Mouse (Mus musculus): ENCODE results near the gene P2rx6.
"Not testable (repeated sequence)": the region's sequence is repeated elsewhere in the genome, so short reads cannot be mapped to it uniquely, and the experiment has no call there.

P2rx6 gene

GRCm38 (mm10) chr16:17561751-17562208 is at the start of gene P2rx6:
TSS of gene P2rx6 (plus strand) at chr16:17561885.
- no peak for ATAC-seq (ENCODE audit: low TSS enrichment)

GRCm38 (mm10) chr16:17518910-17519309 is 42.8 kb upstream of the P2rx6 start:
- no peak for ATAC-seq (ENCODE audit: low TSS enrichment)

- no peak for ATAC-seq (ENCODE audit: low TSS enrichment)
Measured at GRCm38 (mm10) chr16:17524156-17524555, 37.5 kb upstream of the P2rx6 start.

DNA sequence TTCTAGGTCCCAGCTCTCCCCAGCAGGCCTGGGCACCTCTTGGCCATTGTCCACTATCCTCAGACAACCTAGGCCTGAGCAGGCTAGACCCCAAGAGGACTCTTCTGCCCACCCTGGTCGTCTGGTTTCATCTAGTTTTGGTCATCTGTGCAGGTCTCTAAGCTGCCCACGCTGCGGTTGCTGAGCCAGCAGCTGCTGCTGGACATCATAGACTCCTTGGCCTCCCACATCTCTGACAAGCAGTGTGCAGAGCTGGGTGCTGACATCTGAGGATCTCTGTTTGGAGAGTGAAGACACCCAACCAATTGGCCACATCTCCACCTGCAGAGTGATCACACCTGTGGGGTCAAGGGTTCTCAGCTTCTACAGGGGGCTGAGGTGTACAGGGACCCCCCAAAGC is 36.2 kb upstream of the P2rx6 start:
- ATAC-seq (ENCODE audit: low TSS enrichment) = no peak

DNA sequence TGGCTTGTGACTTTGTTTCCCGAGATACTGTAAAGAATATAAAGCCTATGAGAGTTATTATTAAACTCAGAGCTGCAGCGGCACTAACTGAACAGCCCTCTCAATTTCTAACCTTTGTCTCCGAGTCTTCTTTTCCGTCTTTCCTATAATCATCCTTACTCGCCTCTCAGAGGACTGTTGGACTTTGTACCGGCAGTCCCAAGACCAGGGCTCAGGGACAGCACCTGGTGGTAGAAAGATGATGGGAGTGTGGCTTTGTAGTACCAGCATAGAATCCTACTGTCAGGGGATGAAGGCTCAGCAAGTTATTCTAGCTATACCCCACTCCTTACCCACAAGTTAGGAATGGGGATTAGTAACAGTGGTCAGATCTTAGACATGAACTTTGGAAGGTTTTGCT is 35.5 kb upstream of the P2rx6 start:
- no peak for ATAC-seq (ENCODE audit: low TSS enrichment)

DNA sequence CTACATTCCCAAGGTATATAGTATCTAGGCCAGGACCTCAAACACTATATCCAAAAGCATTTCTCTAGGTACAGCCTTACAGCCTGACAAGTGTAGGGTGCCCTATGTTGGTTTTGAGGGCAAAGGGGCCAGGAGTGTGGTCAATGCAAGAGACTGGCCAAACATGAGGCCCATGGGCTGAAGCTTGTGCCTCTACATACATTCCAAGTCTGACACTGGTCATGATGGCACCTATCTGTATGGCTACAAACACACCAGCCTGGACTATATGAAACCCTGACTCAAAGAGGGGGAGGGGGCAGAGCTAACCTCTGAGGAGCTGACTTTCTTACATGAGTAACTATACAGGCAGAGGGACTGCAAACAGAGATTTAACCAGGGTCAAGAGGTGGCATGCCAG is 34.1 kb upstream of the P2rx6 start:
- ATAC-seq (ENCODE audit: low TSS enrichment) = no peak

GRCm38 (mm10) chr16:17528276-17528675 is 33.4 kb upstream of the P2rx6 start:
- no peak for ATAC-seq (ENCODE audit: low TSS enrichment)

DNA sequence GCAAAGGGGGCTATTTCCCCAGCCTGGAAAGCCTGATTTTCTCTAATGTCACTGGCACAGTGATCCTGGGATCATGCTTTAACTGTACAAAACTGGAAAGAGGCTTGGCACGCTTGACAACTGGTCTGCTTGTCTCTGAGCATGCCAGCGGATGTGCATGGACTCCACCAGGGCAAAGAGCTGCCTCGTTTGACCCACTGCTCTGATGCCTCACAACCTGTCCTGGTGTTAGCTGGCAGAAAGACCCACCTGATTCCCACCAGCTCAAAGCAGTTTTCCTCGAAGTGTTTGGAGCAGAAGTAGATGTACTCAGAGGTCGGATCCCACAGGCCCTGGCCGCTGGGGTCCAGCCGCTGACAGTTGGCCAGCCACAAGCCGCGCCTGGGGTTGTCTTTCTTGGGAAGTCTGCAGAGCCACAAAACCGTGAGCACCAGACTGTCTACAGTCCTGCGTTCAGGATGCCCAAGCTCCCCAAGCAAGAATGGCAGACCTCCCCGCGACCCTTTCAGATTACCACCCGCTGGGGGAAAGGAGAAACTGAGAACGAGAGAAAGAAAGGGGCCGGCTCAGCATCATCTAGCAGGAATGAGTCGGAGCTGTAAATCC is 31.6 kb upstream of the P2rx6 start:
- ATAC-seq (ENCODE audit: low TSS enrichment) = no peak

DNA sequence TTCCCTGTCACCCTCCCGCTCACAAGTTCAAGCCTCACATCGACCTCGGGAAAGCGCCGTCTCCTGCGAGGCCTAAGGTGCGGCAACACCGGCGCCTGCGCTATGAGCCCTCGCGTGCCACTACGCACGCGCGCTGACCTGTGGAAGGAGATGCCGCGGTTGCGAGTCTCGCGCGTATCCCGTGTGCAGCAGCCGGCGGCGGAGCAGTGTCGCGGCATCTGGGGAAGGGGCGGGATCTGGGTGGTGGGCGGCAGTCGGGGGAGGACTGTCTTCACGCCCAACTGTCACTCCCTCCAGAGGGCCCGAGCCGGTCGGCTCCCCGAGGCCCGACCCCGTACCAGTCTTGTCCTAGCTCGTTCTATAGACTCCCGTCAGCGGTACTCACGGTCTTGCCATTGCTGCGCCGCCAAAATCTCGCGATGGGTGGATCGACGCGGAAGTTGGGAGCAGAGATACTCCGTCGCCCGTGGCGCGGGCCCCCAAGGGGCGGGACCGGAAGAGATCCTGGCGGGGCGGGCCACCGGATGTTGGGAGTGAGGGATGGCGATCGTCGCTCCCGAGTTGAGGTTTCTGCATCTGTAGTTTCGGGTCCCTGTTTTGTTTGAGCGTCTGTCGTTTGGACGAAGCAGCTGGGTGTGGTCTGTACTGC is 30.9 kb upstream of the P2rx6 start, which contains the start of gene Thap7:
Gene Thap7, minus strand, starts transcription at position 497 of the 649 bp plus-strand sequence.
- peak; percentile 90 for ATAC-seq (ENCODE audit: low TSS enrichment)

DNA sequence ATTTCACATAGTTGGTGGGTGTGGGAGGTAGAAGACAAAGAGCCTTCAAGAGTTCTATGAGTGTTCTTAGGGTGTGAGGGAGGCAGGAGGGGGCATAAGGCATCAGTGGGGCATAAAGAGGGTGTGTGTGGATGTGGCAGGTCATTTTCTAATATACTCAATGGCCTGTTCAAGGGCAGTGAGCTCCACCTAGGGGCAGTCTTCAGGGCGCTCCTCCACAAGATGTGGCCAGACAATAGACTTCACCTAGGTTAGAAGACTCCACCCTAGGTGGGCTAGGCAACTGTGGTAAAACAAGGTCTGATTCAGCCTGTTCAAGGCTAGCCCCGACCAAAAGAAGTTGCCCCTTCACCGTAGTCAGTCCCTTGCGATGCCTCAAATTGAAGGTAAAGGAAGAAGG is 29.4 kb upstream of the P2rx6 start:
- ATAC-seq (ENCODE audit: low TSS enrichment) = no peak

DNA sequence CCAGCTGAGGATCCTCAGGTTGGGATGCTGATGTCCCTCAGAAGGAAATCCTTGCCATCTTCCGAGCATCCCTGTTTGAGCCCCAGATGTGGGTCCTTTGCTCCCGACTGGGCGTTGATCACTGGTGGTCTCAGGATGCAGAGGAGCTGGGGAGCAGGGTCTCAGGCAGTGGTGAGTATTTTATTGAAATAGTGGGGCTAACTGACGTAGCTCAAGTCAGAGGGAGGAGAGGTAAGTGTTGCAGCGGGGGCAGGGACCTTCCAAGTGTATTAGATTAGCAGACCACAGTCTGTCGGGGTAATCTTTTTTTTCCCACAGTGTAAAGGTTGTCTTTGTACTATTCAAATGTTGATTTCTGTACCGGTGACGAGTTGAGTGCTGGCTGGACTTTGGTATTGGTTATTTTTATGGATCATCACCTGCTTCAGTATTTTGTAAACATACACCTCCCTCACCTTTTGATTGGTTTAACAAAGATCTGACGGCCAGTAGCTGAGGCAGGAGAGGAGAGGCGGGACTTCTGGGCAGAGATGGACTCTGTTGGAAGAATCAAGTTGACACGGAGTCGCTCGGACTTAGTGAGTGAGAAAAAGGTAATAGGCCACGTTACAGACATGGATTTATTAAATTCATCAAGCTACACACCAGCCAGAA is 28.9 kb upstream of the P2rx6 start:
- ATAC-seq (ENCODE audit: low TSS enrichment) = no peak

DNA sequence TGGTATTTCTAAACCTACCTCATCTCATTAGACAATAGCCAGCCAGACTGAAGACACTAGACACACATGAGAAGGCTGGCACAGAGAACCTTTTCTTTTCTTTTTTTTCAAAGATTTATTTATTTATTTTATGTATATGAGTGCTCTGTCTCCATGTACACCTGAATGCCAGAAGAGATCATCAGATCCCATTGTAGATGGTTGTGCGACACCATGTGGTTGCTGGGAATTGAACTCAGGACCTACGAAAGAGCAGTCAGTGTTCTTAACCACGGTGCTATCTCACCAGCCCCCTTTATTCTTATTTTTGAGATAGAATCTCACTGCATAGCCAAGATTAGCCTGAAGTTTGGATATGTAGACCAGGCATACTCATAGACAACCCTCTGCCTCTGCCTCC is 25.1 kb upstream of the P2rx6 start:
- no peak for ATAC-seq (ENCODE audit: low TSS enrichment)

GRCm38 (mm10) chr16:17542632-17543031 is 19.1 kb upstream of the P2rx6 start:
- ATAC-seq (ENCODE audit: low TSS enrichment) = peak; percentile 98

GRCm38 (mm10) chr16:17552837-17553236 is 8.8 kb upstream of the P2rx6 start:
- ATAC-seq (ENCODE audit: low TSS enrichment) = no peak

- ATAC-seq (ENCODE audit: low TSS enrichment) = peak; percentile 64
Measured at GRCm38 (mm10) chr16:17553910-17554685, 7.6 kb upstream of the P2rx6 start.

- not testable (repeated sequence) for ATAC-seq (ENCODE audit: low TSS enrichment)
Measured at GRCm38 (mm10) chr16:17554702-17555101, 7.0 kb upstream of the P2rx6 start.

DNA sequence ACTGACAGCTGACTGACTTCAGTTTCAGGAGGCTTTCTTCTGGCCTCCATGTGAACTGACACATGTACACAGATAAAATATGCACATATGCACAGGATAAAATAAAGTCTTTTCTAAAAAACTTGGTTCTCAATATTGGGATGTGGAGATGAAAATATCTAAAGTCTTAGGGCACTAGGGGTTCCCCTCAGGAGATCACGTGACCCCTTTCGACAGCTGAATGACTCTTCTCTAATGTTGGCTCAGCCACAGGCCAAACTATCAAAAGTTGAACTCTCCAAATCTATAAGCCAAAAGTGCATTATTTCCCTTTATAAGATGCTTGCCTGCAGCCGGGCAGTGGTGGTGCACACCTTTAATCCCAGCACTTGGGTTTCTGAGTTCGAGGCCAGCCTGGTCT is 5.5 kb upstream of the P2rx6 start:
- no peak for ATAC-seq (ENCODE audit: low TSS enrichment)

DNA sequence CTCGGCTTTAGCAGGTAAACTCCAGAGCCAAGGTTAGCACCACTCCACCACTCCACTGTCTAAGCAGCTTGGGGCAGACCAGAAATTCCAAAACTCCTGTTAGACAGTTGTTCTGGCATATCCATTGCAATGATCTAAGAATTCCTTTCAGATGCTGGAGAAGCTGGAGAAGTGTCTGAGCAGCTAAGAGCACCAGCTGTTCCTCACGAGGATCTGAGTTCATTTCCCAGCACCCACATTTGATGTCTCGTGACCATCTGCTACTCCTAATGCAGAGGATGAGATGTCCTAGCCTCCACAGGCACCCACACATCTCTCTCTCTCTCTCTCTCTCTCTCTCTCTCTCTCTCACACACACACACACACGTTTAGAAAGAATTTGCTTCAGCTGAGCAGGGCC is 4.8 kb upstream of the P2rx6 start:
- ATAC-seq (ENCODE audit: low TSS enrichment) = no peak

DNA sequence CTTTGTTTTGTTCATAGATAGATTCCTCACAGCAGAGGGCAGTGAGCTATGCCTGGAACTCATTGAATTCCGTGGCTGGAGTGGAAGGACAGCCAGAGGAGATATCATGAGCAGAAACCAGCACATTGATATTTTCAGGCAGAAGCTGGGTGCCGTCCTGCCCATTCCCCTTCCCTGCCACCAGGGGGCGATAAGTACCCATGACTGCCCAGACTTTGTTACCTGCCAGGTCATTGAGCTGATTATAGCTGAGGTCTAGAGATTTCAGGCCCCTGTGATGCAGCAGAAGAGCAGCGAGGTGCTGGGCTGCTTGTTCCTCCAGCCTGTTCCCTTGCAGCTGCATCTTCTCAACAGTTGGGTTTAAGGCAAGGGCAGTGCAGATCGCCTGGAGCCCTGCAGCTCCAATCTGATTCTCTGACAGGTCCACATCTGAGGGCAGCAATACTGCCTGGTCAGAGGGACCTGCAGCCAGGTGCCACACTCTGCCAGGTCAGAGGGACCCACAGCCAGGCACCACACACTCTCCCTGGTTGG is 3.7 kb upstream of the P2rx6 start:
- ATAC-seq (ENCODE audit: low TSS enrichment) = peak; percentile 31

DNA sequence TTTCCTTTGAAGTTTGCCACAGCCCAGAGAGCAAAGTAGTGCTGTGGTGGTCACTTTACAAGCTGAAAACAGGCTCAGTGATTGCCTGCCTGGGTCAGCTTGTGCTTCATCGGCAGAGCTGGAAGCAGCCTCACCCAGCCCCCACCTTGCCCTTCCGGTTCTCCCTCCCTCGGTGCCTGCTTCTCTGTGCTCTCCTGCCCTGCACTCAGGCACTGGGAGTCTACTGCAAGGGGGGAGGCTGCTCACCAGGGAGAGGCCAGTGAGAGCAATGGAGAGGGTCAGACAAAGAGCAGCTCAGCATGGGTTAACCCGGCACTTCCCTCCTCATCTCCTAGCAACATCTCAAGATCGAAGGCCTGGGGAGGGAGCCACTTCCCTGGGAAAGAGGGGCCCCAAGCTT is 2.9 kb upstream of the P2rx6 start:
- no peak for ATAC-seq (ENCODE audit: low TSS enrichment)

GRCm38 (mm10) chr16:17559396-17560027 is 2.2 kb upstream of the P2rx6 start:
- ATAC-seq (ENCODE audit: low TSS enrichment) = no peak
